Mouse (Mus musculus) liver, postnatal 0 days (tissue): ENCODE measurements around the gene Pmm1. TPM values are rescaled to one million over a fixed set of nuclear protein-coding genes. Genes with fewer than 3 reads are reported as not detected.

ENCODE experiments used
- ATAC-seq: fragments of 200-750 bp; cut with Nextera tagmentation; 2 replicates; pipeline ENCODE4 v1.8.0; 2017; ENCODE audit warnings: mild to moderate bottlenecking, moderate library complexity
- DNase-seq: peaks from one replicate; pipeline ENCODE4 v3.0.0-alpha.2; 2016
- H3K27ac ChIP-seq: fragments of 300-500 bp; sonication (generic); 2 replicates; pipeline ENCODE4 v1.5.1; 2014; ENCODE audit warnings: antibody characterized with exemption, moderate library complexity, mild to moderate bottlenecking, low read depth
- H3K27me3 ChIP-seq: fragments of 300-500 bp; sonication (generic); 2 replicates; pipeline ENCODE4 v1.6.1; 2014; ENCODE audit warnings: low read length, control low read depth, mixed read lengths; ENCODE audit not compliant: insufficient read depth
- H3K36me3 ChIP-seq: fragments of 300-500 bp; sonication (generic); replicated peaks from 2 replicates; pipeline ENCODE4 v1.6.1; 2014; ENCODE audit warnings: mild to moderate bottlenecking, control low read depth, low read length, moderate library complexity, mixed read lengths; ENCODE audit not compliant: insufficient read depth
- H3K4me1 ChIP-seq: fragments of 300-500 bp; sonication (generic); 2 replicates; pipeline ENCODE4 v1.6.1; 2014; ENCODE audit warnings: antibody characterized with exemption, mild to moderate bottlenecking, control low read depth; ENCODE audit not compliant: insufficient read depth
- H3K4me2 ChIP-seq: fragments of 300-500 bp; sonication (generic); 2 replicates; pipeline ENCODE4 v1.6.1; 2014; ENCODE audit warnings: low read depth, mild to moderate bottlenecking, low read length, moderate library complexity, mixed read lengths
- H3K4me3 ChIP-seq: fragments of 300-500 bp; sonication (generic); 2 replicates; pipeline ENCODE4 v1.5.1; 2014; ENCODE audit warnings: low read depth, low read length
- H3K9ac ChIP-seq: fragments of 300-500 bp; sonication (generic); replicated peaks from 2 replicates; pipeline ENCODE4 v1.6.1; 2014; ENCODE audit warnings: mild to moderate bottlenecking, moderate library complexity
- H3K9me3 ChIP-seq: fragments of 300-500 bp; sonication (generic); 2 replicates; pipeline ENCODE4 v1.6.1; 2016; ENCODE audit warnings: mild to moderate bottlenecking, control low read depth, low read length, mixed read lengths
- CTCF ChIP-seq: sonication (generic); IDR thresholded peaks from 2 replicates; pipeline ENCODE4 v1.5.1; 2016; ENCODE audit warnings: antibody characterized with exemption, low read depth
- EP300 ChIP-seq: IDR thresholded peaks from 2 replicates; pipeline ENCODE4 v1.6.1; 2016; ENCODE audit warnings: antibody characterized with exemption, low read depth, mild to moderate bottlenecking
- WGBS: fragments of 180-500 bp; shearing (Covaris S2); extraction: QIAGEN DNeasy Blood & Tissue Kit; methylation state at CpG from one replicate; pipeline ENCODE4 v1.1.7; 2014; ENCODE audit not compliant: insufficient replicate concordance; 5-methylcytosine and 5-hydroxymethylcytosine counted together
- polyA plus RNA-seq: library from polyadenylated mRNA; unstranded; fragments of >200 nt; fragmentation: Nextera tagmentation; extraction: Ambion mirVana; gene quantifications from 2 replicates; pipeline ENCODE4 v1.2.1, GENCODE M21; 2015

Pmm1 gene
- polyA plus RNA-seq, 1 experiment from 2014 or later = 10.1 TPM

DNA sequence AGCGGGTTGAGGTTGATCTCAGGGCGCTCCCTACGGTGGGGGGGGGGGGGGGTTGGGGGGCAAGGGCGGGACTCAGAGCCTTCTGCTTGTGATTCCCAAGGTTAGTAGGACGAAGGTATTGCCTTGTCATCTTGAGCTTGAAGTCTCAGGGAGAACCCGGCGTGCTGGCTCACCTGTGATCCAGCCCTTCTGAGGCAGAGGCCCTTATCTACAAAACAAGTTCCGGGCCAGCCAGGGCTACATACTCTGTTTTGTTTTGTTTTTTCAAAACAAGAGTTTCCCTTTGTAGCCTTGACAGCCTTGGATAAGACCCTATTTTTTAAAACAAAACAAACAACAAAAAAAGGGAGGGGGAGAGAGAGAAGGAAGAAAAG, 335 bp upstream of the Pmm1 start:
- peak overlapping the region; percentile 67 for H3K4me3 ChIP-seq
- H3K9ac ChIP-seq = peak overlapping the region; percentile 47; the same call in 1 of the 2 replicates
- H3K27ac ChIP-seq = peak overlapping the region; percentile 53; the same call in 1 of the 2 replicates
- DNase-seq = no peak
- H3K36me3 ChIP-seq = no peaks in the 10 kb centered on the region
- peak; percentile 52 for ATAC-seq
- H3K27me3 ChIP-seq = 0 out of 2 replicates have a peak, but pooled peaks cover 4% of the 10 kb centered on the region
- peaks cover 16% of the 10 kb centered on the region for H3K4me1 ChIP-seq
- WGBS = 3% methylated on average over 8 of the region's 8 CpGs
- no peaks in the 10 kb centered on the region for H3K9me3 ChIP-seq
- H3K4me2 ChIP-seq = peak overlapping the region; percentile 99
- no peak for TF ChIP-seq CTCF
- TF ChIP-seq EP300 = no peak

DNA sequence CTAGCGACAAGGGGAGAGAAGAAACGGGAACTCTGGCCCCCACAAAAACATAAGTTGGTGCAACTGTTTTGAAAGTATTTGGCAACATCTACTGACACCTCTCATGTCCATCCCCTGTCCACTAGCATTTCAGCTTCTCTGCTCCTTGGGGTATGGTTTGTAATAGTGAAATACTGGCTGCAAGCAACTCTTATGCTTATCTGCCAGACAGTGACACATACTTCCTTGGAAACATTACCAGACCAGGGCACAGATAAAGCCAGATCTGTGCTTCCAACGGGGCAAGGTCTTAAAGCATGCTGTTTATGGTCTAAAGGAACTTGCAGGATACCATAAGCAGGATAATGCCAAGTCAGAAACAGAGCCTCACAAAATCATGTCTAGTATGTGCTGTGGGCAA, 1.8 kb downstream of the Pmm1 start:
- no peak overlapping the region for H3K4me3 ChIP-seq
- H3K4me1 ChIP-seq = peaks cover 16% of the 10 kb centered on the region
- H3K27ac ChIP-seq = 0 out of 2 replicates have a peak overlapping the region, but pooled peaks have one; percentile 25
- no peak overlapping the region for H3K9ac ChIP-seq
- DNase-seq = no peak
- peak overlapping the region; percentile 99; the same call in 1 of the 2 replicates for H3K4me2 ChIP-seq
- H3K36me3 ChIP-seq = peaks cover 5% of the 10 kb centered on the region; the same call in 1 of the 2 replicates
- no peaks in the 10 kb centered on the region for H3K9me3 ChIP-seq
- WGBS = 46% methylated on average over 3 of the region's 3 CpGs
- no peak for TF ChIP-seq CTCF
- no peak for TF ChIP-seq EP300
- H3K27me3 ChIP-seq = 0 out of 2 replicates have a peak, but pooled peaks cover 4% of the 10 kb centered on the region
- ATAC-seq = no peak

- no peak overlapping the region for H3K4me2 ChIP-seq
- no peak for DNase-seq
- 85% methylated on average over 11 of the region's 11 CpGs for WGBS
- H3K9me3 ChIP-seq = no peaks in the 10 kb centered on the region
- H3K9ac ChIP-seq = no peak overlapping the region
- ATAC-seq = no peak
- no peak overlapping the region for H3K27ac ChIP-seq
- H3K36me3 ChIP-seq = peaks cover 5% of the 10 kb centered on the region; the same call in 1 of the 2 replicates
- H3K27me3 ChIP-seq = 0 out of 2 replicates have a peak, but pooled peaks cover under 1% of the 10 kb centered on the region
- no peak overlapping the region for H3K4me3 ChIP-seq
- H3K4me1 ChIP-seq = peaks cover 16% of the 10 kb centered on the region
- TF ChIP-seq EP300 (no peak), CTCF (no peak)
Measured at GRCm38 (mm10) chr15:81957598-81957997, 3.1 kb downstream of the Pmm1 start.

- WGBS = 62% methylated on average over 8 of the region's 8 CpGs
- H3K4me3 ChIP-seq = no peak overlapping the region
- H3K4me1 ChIP-seq = peaks cover 16% of the 10 kb centered on the region
- DNase-seq (peak; percentile 74), ATAC-seq (no peak)
- TF ChIP-seq EP300 (no peak), CTCF (peak; percentile 95)
- H3K27ac ChIP-seq = no peak overlapping the region
- no peak overlapping the region for H3K4me2 ChIP-seq
- no peak overlapping the region for H3K9ac ChIP-seq
- no peaks in the 10 kb centered on the region for H3K9me3 ChIP-seq
- H3K27me3 ChIP-seq = no peaks in the 10 kb centered on the region
- H3K36me3 ChIP-seq = peaks cover 7% of the 10 kb centered on the region; the same call in 1 of the 2 replicates
Measured at GRCm38 (mm10) chr15:81956457-81956856, 4.3 kb downstream of the Pmm1 start.

- no peak overlapping the region for H3K4me2 ChIP-seq
- H3K4me1 ChIP-seq = peaks cover 14% of the 10 kb centered on the region
- no peak overlapping the region for H3K27ac ChIP-seq
- ATAC-seq = no peak
- H3K36me3 ChIP-seq = peaks cover 10% of the 10 kb centered on the region; the same call in 1 of the 2 replicates
- DNase-seq = no peak
- WGBS = 93% methylated on average over 15 of the region's 15 CpGs
- H3K9ac ChIP-seq = no peak overlapping the region
- H3K9me3 ChIP-seq = no peaks in the 10 kb centered on the region
- no peaks in the 10 kb centered on the region for H3K27me3 ChIP-seq
- H3K4me3 ChIP-seq = no peak overlapping the region
- TF ChIP-seq EP300 (no peak), CTCF (no peak)
Measured at GRCm38 (mm10) chr15:81955414-81955813, 5.3 kb downstream of the Pmm1 start.

DNA sequence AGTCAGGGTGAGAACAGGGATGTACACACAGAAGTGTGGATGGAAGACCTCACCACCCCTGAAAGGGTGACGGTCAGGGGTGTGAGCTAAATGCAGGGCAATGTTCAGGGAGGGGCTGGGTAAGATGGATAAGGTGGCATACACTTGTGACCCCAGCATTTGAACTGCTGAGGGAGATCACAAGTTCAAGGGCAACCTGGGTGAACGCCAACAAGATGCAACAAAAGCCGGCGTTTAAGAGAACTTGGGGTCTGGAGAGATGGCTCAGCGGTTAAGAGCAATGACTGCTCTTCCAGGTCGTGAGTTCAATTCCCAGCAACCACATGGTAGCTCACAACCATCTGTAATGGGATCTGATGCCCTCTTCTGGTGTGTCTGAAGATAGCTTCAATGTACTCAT, 6.0 kb downstream of the Pmm1 start:
- Histone ChIP-seq H3K4me3 (no peak overlapping the region), H3K4me2 (no peak overlapping the region), H3K36me3 (peaks cover 10% of the 10 kb centered on the region; the same call in 1 of the 2 replicates), H3K27ac (no peak overlapping the region), H3K27me3 (no peaks in the 10 kb centered on the region), H3K9me3 (no peaks in the 10 kb centered on the region), H3K9ac (no peak overlapping the region), H3K4me1 (peaks cover 7% of the 10 kb centered on the region)
- TF ChIP-seq CTCF = no peak
- no peak for TF ChIP-seq EP300
- no peak for DNase-seq
- ATAC-seq = no peak
- WGBS = 89% methylated on average over 6 of the region's 6 CpGs
